Comparison of ENCODE assay signal across 12 mouse cellular contexts in the genomic region with DNA sequence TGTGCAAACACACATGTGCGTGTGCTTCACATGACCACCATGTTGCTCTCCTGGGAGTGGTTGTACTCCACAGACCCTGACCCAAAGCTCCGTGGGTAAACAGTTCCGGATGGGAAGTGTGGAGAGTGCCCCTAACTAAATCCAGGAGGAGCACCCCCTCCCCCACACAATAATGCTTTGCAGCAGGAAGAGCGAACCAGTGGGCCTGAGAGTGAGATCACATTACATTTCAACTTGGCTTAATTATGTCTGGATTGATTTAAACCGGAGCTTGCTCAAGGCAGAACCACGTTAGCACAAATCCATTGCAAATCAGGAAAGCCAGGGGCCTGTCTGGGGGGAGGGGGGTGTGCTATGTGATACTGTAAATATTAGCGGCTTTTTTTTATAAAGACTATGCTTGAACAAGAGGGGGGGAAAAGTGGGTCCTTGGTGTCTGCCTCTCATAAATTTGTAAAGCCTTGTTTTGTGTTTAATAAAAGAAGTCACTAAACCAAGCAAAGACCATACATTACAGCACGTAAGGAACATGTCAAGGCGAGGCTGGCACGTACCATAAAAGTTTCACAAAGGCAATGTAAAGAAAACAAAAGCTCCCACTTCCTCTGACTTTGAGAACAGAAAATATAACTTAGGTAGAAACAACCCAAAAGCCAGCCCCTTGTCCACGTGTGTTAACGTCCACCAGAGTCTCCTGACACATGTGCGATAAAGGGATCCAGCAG.
DNase-seq lines count a peak whose midpoint lies in the region; ATAC-seq lines count a peak whose summit lies in the region.
"Had no signal": no experiment of that assay in that cellular context is flagged by ENCODE, and none has a peak within 500 bp of the region (broad histone marks: within the 10 kb centered on the region; RNA-seq: fewer than 3 reads in every experiment).

No protein-coding gene starts in this region.

- H3K4me3 ChIP-seq in kidney, embryonic 16.5 days (ENCODE audit: low read length): no peak overlapping the region
- no peak overlapping the region for H3K4me3 ChIP-seq in hindbrain, embryonic 13.5 days
- no peak overlapping the region for H3K4me3 ChIP-seq in midbrain, embryonic 14.5 days (replicated peaks; ENCODE audit: low read depth, low read length)

- ATAC-seq in kidney, embryonic 16.5 days (ENCODE audit: low FRiP score, low TSS enrichment): peak; percentile 83
- ATAC-seq in hindbrain, embryonic 13.5 days (ENCODE audit: low FRiP score): peak; percentile 66
- no peak; the same call in 1 of the 2 replicates for ATAC-seq in midbrain, embryonic 14.5 days (ENCODE audit: low FRiP score, low TSS enrichment)
- ATAC-seq: activated CD4-positive, CD25-positive, alpha-beta regulatory T cell, adult 4 months; forebrain, embryonic 14.5 days had no signal

- H3K27me3 ChIP-seq in kidney, embryonic 16.5 days (ENCODE audit: insufficient read depth, low read length): no peaks in the 10 kb centered on the region
- no peaks in the 10 kb centered on the region for H3K27me3 ChIP-seq in hindbrain, embryonic 13.5 days
- H3K27me3 ChIP-seq in midbrain, embryonic 14.5 days (ENCODE audit: control insufficient read depth, insufficient read depth, low read length): no peaks in the 10 kb centered on the region

- WGBS in kidney, embryonic 16.5 days: 11% methylated on average over 13 of the region's 13 CpGs
- 73% methylated on average over 13 of the region's 13 CpGs for WGBS in hindbrain, embryonic 13.5 days
- 70% methylated on average over 13 of the region's 13 CpGs for WGBS in midbrain, embryonic 14.5 days

- DNase-seq in kidney, postnatal 14 days: no peak
- DNase-seq in embryo, embryonic 11.5 days (ENCODE audit: low read depth, low spot score): peak; percentile 61
- peak; percentile 26 for DNase-seq in midbrain, embryonic 14.5 days
- DNase-seq in right cerebral cortex, postnatal 36 days (ENCODE audit: low spot score in 2 of 2): no peak
- no peak for DNase-seq in cerebellum, adult 8-10 months
- DNase-seq in adrenal gland, adult 2 months: no peak
- DNase-seq: right cerebral cortex, adult 18-20 months; thymus, postnatal 4 days had no signal

- peaks cover 43% of the 10 kb centered on the region for H3K36me3 ChIP-seq in kidney, embryonic 16.5 days (ENCODE audit: insufficient read depth, low read length)
- H3K36me3 ChIP-seq in hindbrain, embryonic 13.5 days: peaks cover 68% of the 10 kb centered on the region
- peaks cover 65% of the 10 kb centered on the region for H3K36me3 ChIP-seq in midbrain, embryonic 14.5 days (ENCODE audit: control insufficient read depth, insufficient read depth, low read length)

- H3K4me2 ChIP-seq in kidney, embryonic 16.5 days (replicated peaks; ENCODE audit: low read depth, low read length): 0 out of 2 replicates have a peak overlapping the region, but pooled peaks have one; percentile 7
- H3K4me2 ChIP-seq in hindbrain, embryonic 13.5 days: no peak overlapping the region
- no peak overlapping the region for H3K4me2 ChIP-seq in midbrain, embryonic 14.5 days (ENCODE audit: low read length)

- no peaks in the 10 kb centered on the region for H3K9me3 ChIP-seq in kidney, embryonic 16.5 days (ENCODE audit: low read length)
- H3K9me3 ChIP-seq in hindbrain, embryonic 13.5 days: no peaks in the 10 kb centered on the region
- no peaks in the 10 kb centered on the region for H3K9me3 ChIP-seq in midbrain, embryonic 14.5 days (ENCODE audit: control insufficient read depth, low read length)

- 0 out of 2 replicates have a peak overlapping the region, but pooled peaks have one; percentile 5 for H3K9ac ChIP-seq in kidney, embryonic 16.5 days (replicated peaks; ENCODE audit: low read length)
- no peak overlapping the region for H3K9ac ChIP-seq in hindbrain, embryonic 13.5 days
- no peak overlapping the region for H3K9ac ChIP-seq in midbrain, embryonic 14.5 days (replicated peaks; ENCODE audit: low read length)

- peaks cover 73% of the 10 kb centered on the region for H3K4me1 ChIP-seq in kidney, embryonic 16.5 days (ENCODE audit: insufficient read depth, low read length)
- H3K4me1 ChIP-seq in hindbrain, embryonic 13.5 days (replicated peaks): peaks cover 17% of the 10 kb centered on the region
- H3K4me1 ChIP-seq in midbrain, embryonic 14.5 days (ENCODE audit: control insufficient read depth, insufficient read depth, low read length): no peaks in the 10 kb centered on the region

- H3K27ac ChIP-seq in kidney, embryonic 16.5 days (ENCODE audit: low read length): peak overlapping the region; percentile 89
- H3K27ac ChIP-seq in hindbrain, embryonic 13.5 days: peak overlapping the region; percentile 58
- H3K27ac ChIP-seq in midbrain, embryonic 14.5 days (replicated peaks; ENCODE audit: low read depth, low read length): no peak overlapping the region

Comparison
In these comparisons a context has a peak if more than half of its experiments do, and no peak if none do; other contexts are left out.
1. DNase-seq: peak in embryo, embryonic 11.5 days (single experiment) and midbrain, embryonic 14.5 days (single experiment); none in kidney, postnatal 14 days (single experiment), right cerebral cortex, postnatal 36 days (0 of 2), cerebellum, adult 8-10 months (single experiment) and adrenal gland, adult 2 months (single experiment).